ENCODE assay signal across 13 mouse cellular contexts in the genomic region with DNA sequence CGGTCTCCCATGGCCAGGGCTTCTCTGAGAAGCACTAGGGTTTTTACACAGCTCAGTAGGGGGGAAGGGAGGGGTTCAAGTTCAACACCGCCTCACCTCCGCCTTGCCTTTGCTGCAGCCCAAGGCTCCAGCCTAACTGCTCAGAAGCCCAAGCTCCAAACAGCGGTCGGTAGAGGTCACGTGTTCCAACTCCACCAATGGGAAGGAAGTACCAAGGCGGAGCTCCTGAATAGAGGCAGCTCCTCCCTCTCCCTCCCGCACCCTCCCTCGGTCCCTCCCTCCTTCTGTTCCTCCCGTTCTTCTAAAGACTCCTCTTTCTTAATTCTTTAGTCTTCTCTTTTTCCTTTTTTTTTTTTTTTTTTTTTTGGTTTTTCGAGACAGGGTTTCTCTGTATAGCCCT. TPM values are rescaled to one million over a fixed set of nuclear protein-coding genes. Genes with fewer than 3 reads are reported as not detected.
A peak's percentile ranks its signal among the peaks of the same experiment; 100 is the strongest.
DNase-seq lines count a peak whose midpoint lies in the region; ATAC-seq and TF ChIP-seq lines count a peak whose summit lies in the region.
"Had no signal": no experiment of that assay in that cellular context is flagged by ENCODE, and none has a peak within 500 bp of the region (broad histone marks: within the 10 kb centered on the region; RNA-seq: fewer than 3 reads in every experiment).

No protein-coding gene starts in this region.

- no peak overlapping the region for H3K9ac ChIP-seq in lung, embryonic 14.5 days
- H3K9ac ChIP-seq: embryonic facial prominence, embryonic 15.5 days; hindbrain, embryonic 15.5 days had no signal

- H3K27ac ChIP-seq in thymus, adult 2 months (ENCODE audit: control insufficient read depth, insufficient read depth, low read length): no peak overlapping the region
- no peak overlapping the region for H3K27ac ChIP-seq in lung, embryonic 14.5 days (ENCODE audit: low read depth)
- H3K27ac ChIP-seq: embryonic facial prominence, embryonic 15.5 days; hindbrain, embryonic 15.5 days had no signal

- no peaks in the 10 kb centered on the region for H3K4me1 ChIP-seq in thymus, adult 2 months (replicated peaks; ENCODE audit: control insufficient read depth, insufficient read depth, low read length)
- H3K4me1 ChIP-seq in lung, embryonic 14.5 days (ENCODE audit: insufficient read depth): no peaks in the 10 kb centered on the region
- H3K4me1 ChIP-seq: embryonic facial prominence, embryonic 15.5 days; hindbrain, embryonic 15.5 days had no signal

- H3K4me3 ChIP-seq in thymus, adult 2 months (ENCODE audit: control insufficient read depth, insufficient read depth, low read length): no peak overlapping the region
- H3K4me3 ChIP-seq in lung, embryonic 14.5 days (ENCODE audit: low read depth, low read length): no peak overlapping the region
- H3K4me3 ChIP-seq: embryonic facial prominence, embryonic 15.5 days; hindbrain, embryonic 15.5 days had no signal

- peak; percentile 24 for DNase-seq in thymus, postnatal 14 days
- DNase-seq in thymus, adult 2 months: no peak
- peak; percentile 53 for DNase-seq in c-Kit-positive CD71-positive TER-119-negative erythroid progenitor cells, embryonic 14.5 days (ENCODE audit: low read depth)
- peak; percentile 37 for DNase-seq in lung, embryonic 14.5 days
- peak; percentile 89 for DNase-seq in testis, postnatal 14 days (ENCODE audit: low spot score)
- no peak for DNase-seq in kidney, postnatal 14 days
- no peak for DNase-seq in cerebellum, adult 11-12 months
- DNase-seq: gastrocnemius, postnatal 36 days had no signal

- no peaks in the 10 kb centered on the region for H3K9me3 ChIP-seq in lung, embryonic 14.5 days (ENCODE audit: low read depth, low read length)
- H3K9me3 ChIP-seq: embryonic facial prominence, embryonic 15.5 days; hindbrain, embryonic 15.5 days had no signal

- 75% methylated on average over 10 of the region's 11 CpGs for WGBS in thymus, adult 2 months
- WGBS in lung, embryonic 14.5 days: 74% methylated on average over 10 of the region's 11 CpGs

- no peak overlapping the region for H3K4me2 ChIP-seq in lung, embryonic 14.5 days
- H3K4me2 ChIP-seq: embryonic facial prominence, embryonic 15.5 days; hindbrain, embryonic 15.5 days had no signal

- ATAC-seq in lung, embryonic 14.5 days (ENCODE audit: insufficient read depth): no peak
- ATAC-seq: midbrain, embryonic 16.5 days; Patski had no signal

- no peak for TF ChIP-seq POLR2A in thymus, adult 2 months (IDR thresholded peaks at IDR 0.05; ENCODE audit: control insufficient read depth, extremely low read depth, insufficient read depth, low read length, poor library complexity)

- H3K36me3 ChIP-seq in thymus, adult 2 months (ENCODE audit: control insufficient read depth, insufficient read depth, low read length): no peaks in the 10 kb centered on the region
- no peaks in the 10 kb centered on the region for H3K36me3 ChIP-seq in lung, embryonic 14.5 days (ENCODE audit: insufficient read depth)
- H3K36me3 ChIP-seq: embryonic facial prominence, embryonic 15.5 days; hindbrain, embryonic 15.5 days had no signal

- no peaks in the 10 kb centered on the region for H3K27me3 ChIP-seq in thymus, adult 2 months (ENCODE audit: control insufficient read depth, insufficient read depth, low read length)
- no peaks in the 10 kb centered on the region for H3K27me3 ChIP-seq in lung, embryonic 14.5 days (ENCODE audit: insufficient read depth, low read length)
- H3K27me3 ChIP-seq: embryonic facial prominence, embryonic 15.5 days; hindbrain, embryonic 15.5 days; Patski had no signal

- TF ChIP-seq CTCF in thymus, adult 2 months (IDR thresholded peaks at IDR 0.05; ENCODE audit: borderline replicate concordance, control insufficient read depth, extremely low read depth, insufficient read depth, low read length, poor library complexity): no peak
- no peak for TF ChIP-seq CTCF in lung, embryonic 14.5 days (IDR thresholded peaks at IDR 0.05; ENCODE audit: low read depth)

RNA-seq across cellular contexts. Expression of a gene that starts 1.5 kb away (rescaled TPM):
- 0.29 and 0.65 TPM in 2 replicates for polyA plus RNA-seq in thymus, adult 2 months (2012; rRNA removed)
- polyA plus RNA-seq in lung, embryonic 14.5 days (2014; fragmentation: Nextera tagmentation; extraction: Ambion mirVana): 0.19 and 0.82 TPM in 2 replicates
- polyA plus RNA-seq: hindbrain, embryonic 15.5 days; limb, embryonic 11.5 days; midbrain, embryonic 16.5 days; Patski had no signal

RNA-seq across cellular contexts. Expression of a gene that starts 9.6 kb away (rescaled TPM):
- 60.8 and 80.1 TPM in 2 replicates for polyA plus RNA-seq in thymus, adult 2 months (2012; rRNA removed)
- 89.4 and 91.5 TPM in 2 replicates for polyA plus RNA-seq in lung, embryonic 14.5 days (2014; fragmentation: Nextera tagmentation; extraction: Ambion mirVana)

RNA-seq across cellular contexts. Expression of a gene that starts 27.0 kb away (rescaled TPM):
- 5.3 and 6.8 TPM in 2 replicates for polyA plus RNA-seq in thymus, adult 2 months (2012; rRNA removed)
- 0.37 TPM in 1 of 2 replicates, not detected in the other for polyA plus RNA-seq in lung, embryonic 14.5 days (2014; fragmentation: Nextera tagmentation; extraction: Ambion mirVana)

Comparison
In these comparisons a context has a peak if more than half of its experiments do, and no peak if none do; other contexts are left out.
1. DNase-seq: peak in thymus, postnatal 14 days (single experiment), c-Kit-positive CD71-positive TER-119-negative erythroid progenitor cells, embryonic 14.5 days (single experiment), lung, embryonic 14.5 days (single experiment) and testis, postnatal 14 days (single experiment); none in thymus, adult 2 months (single experiment), kidney, postnatal 14 days (single experiment) and cerebellum, adult 11-12 months (single experiment).